Mouse (Mus musculus): Measurements from ENCODE around the gene Tmem144.

DNA sequence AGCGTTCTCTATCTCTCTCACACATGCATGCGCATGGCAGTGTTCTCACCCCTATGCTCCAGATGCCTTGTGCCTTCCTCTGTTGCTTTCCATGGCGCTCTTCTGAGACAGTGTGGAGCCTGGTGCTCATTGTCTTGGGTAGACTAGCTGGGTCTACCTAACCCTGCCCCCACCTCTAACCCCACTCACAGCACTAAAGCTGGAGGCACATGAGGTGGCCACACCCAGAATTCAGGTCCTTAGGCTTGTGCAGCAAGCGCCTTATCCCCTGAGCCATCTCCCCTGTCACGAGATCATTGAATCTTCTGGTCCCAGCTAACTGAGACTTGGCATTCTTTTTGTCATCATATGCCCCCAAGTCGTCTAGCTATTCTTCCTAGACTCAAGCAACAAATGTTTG lies 48.7 kb upstream of the Tmem144 start:
- TF ChIP-seq CTCF (IDR thresholded peaks at IDR 0.05; ENCODE audit: low read depth) (no peak), EP300 (IDR thresholded peaks at IDR 0.05; ENCODE audit: low read depth) (no peak)

All from liver, postnatal 0 days (tissue).